Mouse (Mus musculus) thymus, postnatal 36 days (tissue): ENCODE results near the gene Crtc2.

ENCODE experiments used
- DNase-seq, 2 experiments: peaks; one replicate each; pipeline ENCODE4 v3.0.0; 2022; ENCODE audit warnings: mixed read lengths in 2 of 2

Gene Crtc2

GRCm38 (mm10) chr3:90313367-90313766, 59.4 kb downstream of the Crtc2 start:
- no peak for DNase-seq
